Mouse (Mus musculus): ENCODE measurements around the gene Asic1.

The Asic1 gene

DNA sequence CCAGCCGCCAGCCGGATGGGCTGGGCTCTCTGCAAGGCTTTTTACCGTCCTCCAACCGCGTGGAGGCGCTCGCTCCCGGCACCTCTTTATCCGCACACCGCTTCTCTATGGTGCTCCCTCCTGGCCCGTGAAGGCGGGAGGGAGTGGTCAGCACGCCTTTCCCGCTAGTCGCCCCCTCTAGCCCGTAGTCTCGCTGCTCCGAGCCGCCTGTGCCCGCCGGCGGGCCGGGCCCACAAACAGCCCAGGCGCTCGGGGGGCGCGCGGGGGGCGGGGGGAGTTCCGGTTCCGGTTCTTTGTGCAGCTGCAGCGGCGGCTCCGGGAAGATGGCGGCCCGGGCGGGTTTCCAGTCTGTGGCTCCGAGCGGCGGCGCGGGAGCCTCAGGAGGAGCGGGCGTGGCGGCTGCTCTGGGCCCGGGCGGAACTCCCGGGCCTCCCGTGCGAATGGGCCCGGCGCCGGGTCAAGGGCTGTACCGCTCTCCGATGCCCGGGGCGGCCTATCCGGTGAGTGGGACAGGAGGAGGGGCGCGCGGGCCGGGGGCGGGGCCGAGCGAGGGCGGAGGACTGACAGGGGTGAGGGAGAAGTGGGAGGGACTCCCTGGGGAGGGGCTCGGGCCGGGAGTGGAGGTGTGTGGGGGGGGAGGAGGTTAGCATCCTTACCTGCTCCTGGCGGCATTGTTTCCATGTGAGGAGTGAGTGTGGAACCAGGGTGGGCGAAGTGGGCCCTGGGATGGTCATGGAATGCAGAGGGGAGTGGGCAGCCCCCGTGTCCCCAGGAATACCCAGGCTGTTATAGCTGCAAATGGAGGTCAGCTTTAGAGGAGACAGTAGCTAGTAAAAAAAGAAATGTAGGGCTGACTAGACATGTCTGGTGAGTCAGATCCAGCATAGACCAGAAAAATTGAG, 32.1 kb downstream of the Asic1 start, which contains the start of gene Smarcd1:
Gene Smarcd1 (plus strand): TSS at position 131 of the 902 bp plus-strand sequence.
- in situ Hi-C loops (cut with MboI), result no loop called here

DNA sequence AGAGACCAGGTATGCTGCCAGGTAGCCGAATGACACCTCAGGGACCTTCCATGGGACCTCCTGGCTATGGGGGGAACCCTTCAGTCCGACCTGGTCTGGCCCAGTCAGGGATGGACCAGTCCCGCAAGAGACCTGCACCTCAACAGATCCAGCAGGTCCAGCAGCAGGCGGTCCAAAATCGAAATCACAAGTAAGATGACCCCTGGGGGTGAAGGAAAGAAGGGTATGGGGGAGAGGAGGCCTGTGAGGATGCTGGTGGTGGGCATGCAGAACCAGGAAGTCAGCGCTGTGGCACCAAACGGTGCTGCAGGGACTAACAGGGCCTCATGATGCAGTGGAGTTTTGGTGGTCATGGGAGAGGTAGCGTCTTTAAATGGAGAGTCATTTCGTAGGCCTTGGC, 32.9 kb downstream of the Asic1 start:
- in situ Hi-C loops (cut with MboI), result no loop called here

DNA sequence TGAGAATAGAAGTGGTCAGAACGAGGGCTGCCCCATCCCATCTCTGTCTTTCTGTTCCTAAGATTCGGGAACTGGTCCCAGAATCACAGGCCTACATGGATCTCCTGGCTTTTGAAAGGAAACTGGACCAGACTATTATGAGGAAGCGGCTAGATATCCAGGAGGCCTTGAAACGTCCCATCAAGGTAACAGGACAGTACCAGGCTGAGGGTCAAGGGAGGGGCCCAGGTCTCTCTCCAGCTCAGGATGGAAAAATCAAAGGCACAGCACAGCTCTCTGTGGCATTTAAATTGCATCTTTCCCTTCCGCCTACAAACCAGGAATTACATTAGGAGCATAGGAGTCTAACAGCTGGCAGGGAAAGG, 33.5 kb downstream of the Asic1 start:
- in situ Hi-C loops (cut with MboI), result no loop called here

DNA sequence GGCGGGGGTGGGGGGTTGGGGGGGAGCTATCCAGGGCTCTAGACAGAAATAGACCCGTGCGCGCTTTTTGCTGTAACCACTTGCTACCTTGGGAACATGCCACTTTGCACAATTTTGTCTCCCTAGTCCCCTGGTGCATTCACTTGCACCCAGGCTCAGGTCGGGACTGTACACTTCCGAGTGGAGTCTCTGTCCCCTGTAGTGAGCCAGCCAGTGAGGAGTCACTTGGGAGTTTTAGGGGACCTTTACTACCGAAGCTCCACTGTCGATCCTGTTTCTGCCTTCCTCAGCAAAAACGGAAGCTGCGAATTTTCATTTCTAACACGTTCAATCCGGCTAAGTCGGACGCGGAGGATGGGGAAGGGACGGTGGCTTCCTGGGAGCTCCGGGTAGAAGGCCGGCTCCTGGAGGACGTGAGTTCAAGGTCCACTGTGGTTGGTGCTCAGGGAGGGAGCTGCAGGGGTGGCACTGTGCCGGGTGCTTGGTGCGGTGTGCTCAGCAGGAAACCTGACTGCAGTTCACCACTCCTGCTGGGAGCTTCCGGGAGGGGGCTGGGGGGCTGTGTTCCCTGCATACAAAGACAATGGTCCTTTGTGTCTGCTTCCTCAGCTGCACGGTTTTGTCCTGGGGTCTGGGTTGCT, 34.0 kb downstream of the Asic1 start:
- in situ Hi-C loops (cut with MboI), result no loop called here

DNA sequence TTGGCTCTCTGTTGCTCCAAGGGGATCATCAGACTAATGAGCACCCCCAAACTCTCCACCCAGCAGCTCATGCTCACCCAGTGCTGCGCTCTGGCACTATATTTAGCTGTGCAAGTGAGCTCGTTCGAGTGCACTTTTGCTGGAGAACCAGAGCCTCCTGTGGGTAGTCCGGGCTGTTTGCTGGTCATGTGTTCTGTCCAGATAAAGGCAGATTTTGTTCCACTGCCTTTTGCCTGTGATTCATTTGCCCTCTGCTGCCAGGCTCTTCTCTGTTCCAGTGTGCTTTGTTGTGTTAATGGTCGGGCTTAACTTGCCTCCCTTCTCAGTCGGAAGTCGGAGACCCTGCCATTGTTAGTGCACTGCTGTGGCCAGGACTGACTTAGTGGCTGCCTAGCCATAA, 34.7 kb downstream of the Asic1 start:
- in situ Hi-C loops (cut with MboI), result no loop called here

DNA sequence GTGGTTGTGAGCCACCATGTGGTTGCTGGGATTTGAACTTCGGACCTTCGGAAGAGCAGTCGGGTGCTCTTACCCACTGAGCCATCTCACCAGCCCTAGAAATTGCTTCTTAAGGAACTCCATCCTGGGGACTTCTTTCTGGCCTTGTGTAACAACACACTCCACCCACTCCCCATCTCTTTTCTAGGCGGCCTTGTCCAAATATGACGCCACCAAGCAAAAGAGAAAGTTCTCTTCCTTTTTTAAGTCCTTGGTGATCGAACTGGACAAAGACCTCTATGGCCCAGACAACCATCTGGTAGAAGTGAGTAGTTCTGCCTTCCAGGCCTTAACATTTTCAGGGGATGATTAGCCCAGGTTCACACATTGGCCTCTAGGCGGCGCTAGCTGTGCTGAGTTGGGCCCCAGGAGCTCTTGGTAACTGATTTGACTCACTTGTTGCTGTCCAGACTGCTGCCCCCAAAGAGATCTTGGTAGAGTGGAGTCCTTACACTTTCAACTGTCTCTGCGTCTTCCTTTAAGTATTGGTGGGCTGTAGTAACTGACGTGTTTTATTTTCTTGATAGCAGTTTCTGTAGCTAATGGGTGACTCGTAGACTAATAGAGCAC, 35.4 kb downstream of the Asic1 start, which contains the start of gene Gm17349:
Gene Gm17349 (minus strand): TSS at position 51 of the 609 bp plus-strand sequence.
- in situ Hi-C loops (cut with MboI), result no loop called here

DNA sequence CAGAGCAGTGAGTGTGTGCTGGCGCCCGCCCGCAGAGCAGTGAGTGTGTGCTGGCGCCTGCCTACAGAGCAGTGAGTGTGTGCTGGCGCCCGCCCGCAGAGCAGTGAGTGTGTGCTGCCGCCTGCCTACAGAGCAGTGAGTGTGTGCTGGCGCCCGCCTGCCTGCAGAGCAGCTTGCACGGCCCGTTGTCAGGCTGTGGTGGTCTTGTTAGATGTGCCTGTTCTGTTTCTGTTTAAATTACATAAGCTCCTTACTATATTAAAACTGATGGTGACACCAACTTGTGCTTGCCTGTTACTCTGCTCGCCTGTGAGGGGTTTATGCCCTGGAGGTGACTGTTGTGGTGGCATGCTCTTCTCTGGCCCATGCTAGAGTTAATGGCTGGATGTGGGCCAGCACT, 38.0 kb downstream of the Asic1 start:
- in situ Hi-C loops (cut with MboI), result no loop called here

DNA sequence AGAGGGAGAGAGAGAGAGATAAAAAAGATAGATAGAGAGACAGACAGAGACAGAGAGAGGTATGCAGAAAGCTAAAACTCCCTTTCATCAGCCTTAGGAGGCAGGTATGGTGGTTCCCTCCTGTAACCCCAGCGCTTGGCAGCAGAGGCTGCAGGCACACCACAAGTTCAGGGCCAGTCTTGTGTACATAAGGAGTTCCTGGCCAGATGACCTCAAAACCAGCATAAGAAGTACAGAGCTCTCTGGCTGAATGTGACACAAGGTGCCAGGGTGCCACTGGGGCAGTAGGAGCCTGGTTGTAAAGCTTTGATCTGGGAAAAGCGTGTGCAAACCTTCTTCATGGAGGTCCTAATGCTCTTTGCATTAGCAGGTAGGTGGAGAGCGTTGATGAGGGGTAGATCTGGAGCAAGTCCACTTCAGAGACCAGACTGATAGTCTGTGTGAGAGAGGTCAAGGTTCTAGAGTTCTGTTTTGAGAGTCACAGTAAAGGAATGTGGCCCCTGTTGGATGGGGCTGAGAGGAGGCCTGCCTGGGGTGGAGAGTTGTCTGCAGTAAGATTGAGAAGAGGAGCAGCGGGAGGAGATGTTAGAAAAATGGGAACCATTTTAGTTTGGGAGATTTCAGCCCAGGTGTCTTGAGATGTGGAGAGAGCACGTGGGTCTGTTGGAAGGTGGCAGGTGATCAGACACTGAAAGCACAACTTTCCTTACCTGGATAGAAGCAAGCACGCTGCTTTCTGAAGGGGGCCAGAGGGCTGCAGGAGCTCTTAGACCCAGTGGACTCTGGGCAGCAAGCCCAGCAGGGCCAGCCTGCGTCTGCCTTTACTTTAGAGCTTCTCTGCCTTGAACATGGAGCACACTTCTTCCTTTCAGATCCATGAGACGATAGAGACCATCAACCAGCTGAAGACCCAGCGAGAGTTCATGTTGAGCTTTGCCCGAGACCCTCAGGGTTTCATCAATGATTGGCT, 40.3 kb downstream of the Asic1 start:
- in situ Hi-C loops (cut with MboI), result no loop called here

DNA sequence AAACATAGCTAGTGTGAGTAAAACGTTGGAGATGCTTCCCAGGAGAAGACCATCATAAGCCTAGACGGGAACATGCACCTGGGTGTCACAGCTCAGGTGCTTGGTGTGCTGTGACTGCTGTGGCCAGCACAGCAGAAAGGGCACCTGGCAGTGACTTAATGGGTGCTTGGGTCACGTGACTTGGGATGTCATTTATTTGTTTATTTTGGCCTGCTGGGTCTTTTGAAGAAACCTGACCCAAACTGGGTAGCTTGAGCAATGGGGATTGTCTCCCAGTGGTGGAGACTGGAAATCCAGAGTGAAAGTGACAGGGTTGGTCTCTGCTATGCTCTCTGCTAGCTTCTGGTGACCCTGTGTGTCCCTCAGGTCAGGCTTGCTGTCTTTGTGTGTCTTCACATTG, 41.3 kb downstream of the Asic1 start:
- in situ Hi-C loops (cut with MboI), result no loop called here

DNA sequence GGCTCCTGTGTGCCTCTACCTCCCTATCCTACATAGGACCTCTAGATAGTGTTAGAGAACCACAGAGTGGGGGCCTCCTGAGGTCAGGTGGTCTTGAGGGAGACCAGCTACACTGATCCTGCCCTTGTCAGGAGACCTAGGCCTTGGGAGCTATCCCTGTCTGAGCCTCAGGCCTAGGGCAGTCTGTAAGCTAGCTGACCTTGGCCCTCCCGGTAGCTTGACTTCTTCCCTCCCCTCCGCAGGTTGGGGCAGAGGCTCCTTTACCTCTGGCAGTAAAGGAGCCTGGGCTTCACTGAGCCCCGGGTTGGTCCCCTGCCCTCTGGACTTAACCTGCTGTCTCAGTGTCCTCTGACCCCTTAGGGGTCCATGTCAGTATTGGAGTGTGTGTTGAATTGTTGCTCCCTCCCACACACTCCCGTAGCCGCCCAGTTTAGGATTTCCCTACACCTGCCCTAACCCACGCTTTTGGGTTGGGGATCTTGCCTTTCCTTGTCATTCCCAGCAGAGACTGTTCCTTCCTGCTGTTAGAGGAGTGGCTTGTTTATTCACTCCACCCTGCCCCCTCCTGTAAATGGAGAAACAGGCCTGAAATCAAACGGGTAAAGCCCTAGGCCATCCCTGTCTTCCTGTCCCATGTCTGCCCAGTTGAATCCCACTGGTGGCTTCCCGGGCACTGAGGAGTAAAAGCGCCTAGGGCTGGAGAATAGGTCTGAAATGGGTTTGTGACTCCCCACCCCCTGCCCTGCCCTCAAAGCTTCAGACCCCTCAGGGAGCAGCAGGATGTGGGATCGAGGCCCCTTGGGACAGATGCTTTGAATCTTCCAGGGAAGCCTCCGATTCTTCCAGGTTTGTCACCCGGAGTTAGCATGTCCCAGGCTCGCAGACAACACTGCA, 42.7 kb downstream of the Asic1 start:
- in situ Hi-C loops (cut with MboI), result no loop called here

DNA sequence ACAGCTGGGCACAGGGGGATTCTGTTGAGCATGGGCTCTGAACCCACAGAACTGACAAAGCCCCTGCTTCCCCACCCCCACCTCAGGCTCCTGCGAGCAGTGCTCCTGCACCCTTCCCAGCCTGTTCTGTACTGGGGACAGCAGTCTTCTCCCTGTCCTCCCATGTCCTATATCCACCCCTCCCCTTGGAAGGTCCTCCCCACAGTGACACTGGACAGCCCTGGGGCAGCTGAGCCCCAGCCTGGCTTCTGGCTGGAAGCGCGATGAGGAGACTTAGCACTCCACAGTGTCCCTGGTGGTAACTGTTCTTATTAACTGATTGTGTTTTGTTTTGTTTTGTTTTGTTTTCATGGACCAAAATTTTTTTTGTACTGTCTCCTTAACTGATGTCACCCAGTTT, 43.4 kb downstream of the Asic1 start:
- in situ Hi-C loops (cut with MboI), result no loop called here

DNA sequence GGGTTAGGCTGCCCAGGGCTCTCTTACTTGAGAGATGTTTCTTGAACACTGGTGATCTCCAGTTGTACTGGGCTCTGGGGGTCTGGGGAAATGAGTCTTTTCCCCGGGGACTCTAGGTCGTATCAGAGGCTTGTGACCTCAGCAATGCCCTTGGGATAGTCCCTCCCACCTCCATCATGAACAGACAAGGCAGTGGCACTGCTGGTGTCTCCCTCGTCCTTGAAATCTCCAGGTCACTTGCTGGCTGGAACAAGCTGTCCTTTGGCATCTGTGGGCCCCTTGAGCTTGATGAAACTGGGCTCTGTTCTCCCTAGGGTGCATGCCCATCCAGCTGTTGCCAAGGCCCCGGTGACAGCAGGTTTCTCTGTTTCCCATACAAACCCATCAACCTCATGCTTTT, 44.0 kb downstream of the Asic1 start:
- in situ Hi-C loops (cut with MboI), result no loop called here

DNA sequence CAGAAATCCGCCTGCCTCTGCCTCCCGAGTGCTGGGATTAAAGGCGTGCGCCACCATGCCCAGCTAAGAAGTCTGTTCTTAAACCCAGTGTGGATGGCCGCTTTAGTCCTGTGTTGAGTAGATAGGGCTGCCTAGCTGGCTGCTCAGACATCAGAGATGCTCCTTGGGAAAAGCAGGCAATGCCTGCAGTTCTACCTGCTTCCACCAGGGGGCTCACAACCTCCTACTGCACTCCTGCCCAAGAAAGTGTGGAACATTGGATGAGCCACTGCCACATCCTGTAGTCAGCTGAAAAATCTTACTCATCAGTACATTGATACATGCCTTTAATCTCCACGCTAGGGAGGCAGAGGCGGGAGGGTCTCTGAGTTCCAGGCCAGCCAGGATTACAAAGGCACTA, 44.7 kb downstream of the Asic1 start:
- in situ Hi-C loops (cut with MboI), result no loop called here

DNA sequence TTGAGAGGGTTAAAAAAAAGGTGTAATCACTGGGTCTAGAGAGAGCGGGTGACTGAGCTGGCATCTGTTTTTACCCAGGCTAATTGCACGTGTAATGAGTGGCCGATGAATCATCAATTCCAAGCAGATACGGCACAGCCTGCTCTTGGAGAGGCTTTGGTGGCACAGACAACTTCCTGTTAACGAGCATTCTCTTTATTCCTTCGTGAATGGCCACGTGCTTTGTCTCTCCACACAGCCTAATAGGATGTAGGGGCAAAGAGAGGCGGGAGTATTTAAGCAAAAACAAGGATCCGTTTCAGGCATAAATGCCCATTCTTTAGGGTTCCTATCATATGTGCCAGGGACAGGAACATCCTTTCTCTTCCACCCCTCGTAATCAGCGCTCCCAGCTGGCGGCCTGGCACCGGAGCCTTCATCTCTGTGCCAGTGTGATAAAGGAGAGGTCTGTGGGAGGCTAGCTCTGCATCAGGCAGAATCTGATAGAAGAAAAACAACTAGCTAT, 45.2 kb downstream of the Asic1 start:
- in situ Hi-C loops (cut with MboI), result no loop called here

DNA sequence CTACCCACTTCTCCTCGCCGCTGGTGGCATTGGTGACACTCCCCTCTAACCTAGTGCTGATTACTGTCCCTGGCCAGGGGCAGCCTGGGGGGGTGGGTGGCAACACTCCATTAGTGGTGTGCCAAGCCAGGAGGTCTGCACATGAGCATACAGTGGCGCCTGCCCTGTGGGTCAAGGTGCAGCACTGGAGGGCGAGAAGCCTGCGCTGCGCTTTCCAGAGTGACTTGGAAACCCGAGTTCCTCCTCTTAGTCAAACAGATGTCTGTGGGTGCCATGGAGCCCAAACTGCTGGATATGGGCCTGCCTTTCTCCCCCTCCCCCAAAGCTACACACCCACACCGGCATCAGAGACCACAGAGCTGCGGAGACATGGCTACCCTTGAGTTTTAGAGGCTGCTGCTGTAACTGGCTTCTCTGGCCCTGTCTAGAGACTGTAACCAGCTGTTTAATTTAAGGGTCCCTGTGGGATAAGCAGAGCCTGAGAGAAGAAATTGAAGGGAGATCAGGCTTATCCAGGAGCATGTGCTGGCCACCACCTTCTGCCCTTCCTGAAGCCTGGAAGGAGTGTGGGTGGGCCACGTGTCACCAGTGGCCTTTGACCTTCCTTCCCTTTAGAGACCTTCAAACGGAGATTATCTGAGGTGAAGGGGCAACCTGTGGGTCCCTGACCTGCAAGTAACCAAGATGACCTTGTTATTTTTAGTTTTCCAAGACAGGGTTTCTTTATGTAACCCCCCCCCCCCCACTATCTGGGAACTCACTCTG, 46.0 kb downstream of the Asic1 start:
- in situ Hi-C loops (cut with MboI), result no loop called here

DNA sequence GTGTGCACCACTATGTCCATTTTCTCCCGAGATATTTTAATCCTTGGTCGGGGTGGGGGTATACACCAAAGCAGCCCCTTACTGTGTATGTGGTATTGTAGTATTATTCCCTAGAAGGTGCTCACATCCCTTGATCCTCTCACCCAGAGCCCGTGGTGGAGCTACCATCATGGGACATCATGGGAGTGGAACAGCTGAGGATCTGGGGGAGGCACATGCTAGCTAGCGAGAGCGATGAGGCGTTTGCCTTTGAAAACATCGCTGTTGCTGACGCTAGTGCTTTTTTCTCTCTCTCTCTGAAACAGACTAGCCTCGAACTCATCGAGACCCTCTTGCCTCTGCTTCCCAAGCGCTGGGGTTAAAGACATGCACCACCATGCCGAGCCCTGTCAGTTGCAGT, 46.6 kb downstream of the Asic1 start:
- in situ Hi-C loops (cut with MboI), result no loop called here

DNA sequence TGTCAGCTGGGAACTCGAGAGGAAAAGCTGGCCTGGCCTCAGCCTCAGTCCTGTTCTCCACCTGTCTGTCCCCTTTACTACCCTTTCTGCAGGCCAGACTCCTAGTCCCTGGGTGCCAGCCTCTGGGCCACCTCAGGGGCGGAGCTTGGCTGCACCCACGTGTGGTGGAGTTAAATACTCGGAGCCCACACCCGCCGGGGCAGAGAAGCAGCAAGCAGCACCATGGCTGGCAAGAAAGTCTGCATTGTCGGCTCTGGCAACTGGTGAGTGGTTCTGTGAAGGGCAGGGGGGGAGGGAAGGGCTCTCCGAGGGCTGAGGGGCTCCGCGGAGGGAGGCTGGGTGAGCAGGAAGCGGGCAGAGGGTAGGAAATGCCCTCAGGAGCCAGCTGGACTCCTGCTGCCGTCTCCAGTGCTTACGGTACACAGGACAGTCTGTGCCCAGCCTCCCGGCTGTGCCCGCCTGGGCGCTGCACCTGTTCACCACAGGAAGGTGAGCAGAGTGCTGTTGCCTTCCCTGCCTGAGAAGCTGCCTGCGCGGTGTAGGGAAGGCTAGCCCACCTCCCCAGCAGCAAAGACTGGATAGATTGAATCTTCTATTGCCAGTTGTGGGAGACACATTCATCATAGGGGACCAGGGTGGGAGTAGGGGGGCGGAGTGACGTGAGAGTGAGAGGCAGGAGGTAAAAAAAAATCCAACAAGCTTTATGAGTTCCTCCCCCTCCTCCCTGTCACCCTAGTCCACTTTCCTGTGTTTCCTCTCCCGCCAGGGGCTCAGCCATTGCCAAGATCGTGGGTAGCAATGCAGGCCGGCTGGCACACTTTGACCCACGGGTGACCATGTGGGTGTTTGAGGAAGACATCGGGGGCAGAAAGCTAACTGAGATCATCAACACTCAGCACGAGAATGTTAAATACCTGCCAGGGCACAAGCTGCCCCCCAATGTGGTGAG, 47.5 kb downstream of the Asic1 start, which contains the start of gene Gpd1:
Gene Gpd1 (plus strand): TSS at position 130 of the 949 bp plus-strand sequence.
- in situ Hi-C loops (cut with MboI), result no loop called here

DNA sequence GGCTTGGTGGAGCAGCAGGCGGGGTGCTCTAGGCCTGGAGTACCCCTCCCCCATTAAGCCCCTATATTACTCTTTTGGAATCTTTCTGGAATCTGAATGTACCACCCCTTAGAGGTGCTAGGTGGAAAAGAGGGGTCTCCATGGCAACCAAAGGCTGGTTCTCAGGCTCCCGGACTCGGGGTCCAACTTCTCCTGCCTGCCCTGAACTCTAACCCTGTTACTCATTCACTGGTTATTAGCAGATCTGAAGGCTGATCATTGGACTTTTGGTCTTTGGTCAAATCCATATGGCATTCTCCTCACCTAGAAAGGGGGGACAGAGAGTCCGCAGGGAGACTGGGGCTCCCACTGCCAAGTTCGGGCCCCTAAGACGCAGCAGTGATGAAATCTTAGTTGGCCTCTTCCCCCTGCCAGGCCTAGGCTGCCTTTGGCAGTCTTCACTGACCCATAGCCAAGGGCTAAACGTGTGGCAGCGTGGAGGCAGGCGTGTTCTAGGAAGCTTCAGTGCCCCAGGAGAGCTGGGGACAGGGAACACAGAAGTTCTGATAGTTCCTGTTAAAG, 48.4 kb downstream of the Asic1 start:
- in situ Hi-C loops (cut with MboI), result no loop called here
